In the genomic region with DNA sequence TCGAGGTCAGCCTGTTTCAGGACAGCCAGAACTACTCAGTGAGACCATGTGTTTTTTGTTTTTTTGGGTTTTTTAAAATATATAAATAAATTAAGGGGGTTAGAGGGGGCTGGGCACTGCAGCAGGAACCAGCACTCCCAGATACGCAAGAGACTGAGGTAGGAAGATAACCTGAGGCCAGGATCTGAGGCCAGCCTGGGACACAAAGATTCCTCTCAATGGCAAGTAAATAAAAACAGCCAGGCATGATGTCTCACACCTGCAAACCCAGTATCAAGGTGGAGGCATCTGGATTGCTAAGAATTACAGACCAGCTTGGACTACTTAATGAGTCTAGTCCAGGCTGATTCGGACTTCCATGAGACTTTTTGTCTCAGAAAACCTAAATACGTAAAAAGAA, we compare ENCODE assay signal across 8 mouse cellular contexts. TPM values are rescaled to one million over a fixed set of nuclear protein-coding genes. Genes with fewer than 3 reads are reported as not detected.
DNase-seq lines count a peak whose midpoint lies in the region; ATAC-seq lines count a peak whose summit lies in the region.
"Had no signal": no experiment of that assay in that cellular context is flagged by ENCODE, and none has a peak within 500 bp of the region (broad histone marks: within the 10 kb centered on the region; RNA-seq: fewer than 3 reads in every experiment).

No protein-coding gene starts in this region.

- H3K4me3 ChIP-seq in megakaryocyte, embryonic 14.5 days (replicated peaks): peak overlapping the region; percentile 99
- H3K4me3 ChIP-seq in forebrain, embryonic 11.5 days (ENCODE audit: low read depth, low read length): peak overlapping the region; percentile 94
- peak overlapping the region; percentile 95 for H3K4me3 ChIP-seq in limb, embryonic 15.5 days
- peak overlapping the region; percentile 94 for H3K4me3 ChIP-seq in stomach, embryonic 16.5 days (replicated peaks; ENCODE audit: low read length)

- no peaks in the 10 kb centered on the region for H3K27me3 ChIP-seq in megakaryocyte, embryonic 14.5 days (replicated peaks)
- H3K27me3 ChIP-seq in forebrain, embryonic 11.5 days (ENCODE audit: control insufficient read depth, insufficient read depth, low read length): no peaks in the 10 kb centered on the region
- H3K27me3 ChIP-seq in limb, embryonic 15.5 days: no peaks in the 10 kb centered on the region
- H3K27me3 ChIP-seq in stomach, embryonic 16.5 days (ENCODE audit: control insufficient read depth, insufficient read depth, low read length): no peaks in the 10 kb centered on the region

- no peak for DNase-seq in forebrain, embryonic 11.5 days (ENCODE audit: low spot score)
- DNase-seq in adrenal gland, postnatal 10 days: no peak
- no peak for DNase-seq in left cerebral cortex, adult 9 months (ENCODE audit: low spot score in 2 of 2)
- DNase-seq: cerebellum, adult 11 months had no signal

- peak overlapping the region; percentile 74 for H3K4me2 ChIP-seq in forebrain, embryonic 11.5 days (ENCODE audit: low read depth, low read length, severe bottlenecking)
- H3K4me2 ChIP-seq in limb, embryonic 15.5 days: peak overlapping the region; percentile 60
- peak overlapping the region; percentile 66 for H3K4me2 ChIP-seq in stomach, embryonic 16.5 days (ENCODE audit: low read depth, low read length)

- peaks cover 54% of the 10 kb centered on the region for H3K4me1 ChIP-seq in megakaryocyte, embryonic 14.5 days
- H3K4me1 ChIP-seq in forebrain, embryonic 11.5 days (replicated peaks; ENCODE audit: control insufficient read depth, insufficient read depth, low read length): peaks cover 4% of the 10 kb centered on the region; the same call in 1 of the 2 replicates
- H3K4me1 ChIP-seq in limb, embryonic 15.5 days: peaks cover 14% of the 10 kb centered on the region
- peaks cover 9% of the 10 kb centered on the region for H3K4me1 ChIP-seq in stomach, embryonic 16.5 days (ENCODE audit: control insufficient read depth, insufficient read depth, low read length)

- peak overlapping the region; percentile 89 for H3K9ac ChIP-seq in forebrain, embryonic 11.5 days (ENCODE audit: low read length)
- peak overlapping the region; percentile 85 for H3K9ac ChIP-seq in limb, embryonic 15.5 days
- peak overlapping the region; percentile 93 for H3K9ac ChIP-seq in stomach, embryonic 16.5 days (ENCODE audit: low read length)

- H3K36me3 ChIP-seq in megakaryocyte, embryonic 14.5 days (replicated peaks; ENCODE audit: low read length): peaks cover 41% of the 10 kb centered on the region
- peaks cover 2% of the 10 kb centered on the region; the same call in 1 of the 2 replicates for H3K36me3 ChIP-seq in forebrain, embryonic 11.5 days (ENCODE audit: control insufficient read depth, insufficient read depth, low read length)
- H3K36me3 ChIP-seq in limb, embryonic 15.5 days: peaks cover 18% of the 10 kb centered on the region
- peaks cover 7% of the 10 kb centered on the region; the same call in 1 of the 2 replicates for H3K36me3 ChIP-seq in stomach, embryonic 16.5 days (ENCODE audit: control insufficient read depth, insufficient read depth, low read length)

- no peak overlapping the region for H3K27ac ChIP-seq in forebrain, embryonic 11.5 days (ENCODE audit: low read depth, low read length)
- no peak overlapping the region for H3K27ac ChIP-seq in limb, embryonic 15.5 days
- H3K27ac ChIP-seq in stomach, embryonic 16.5 days (ENCODE audit: low read length): no peak overlapping the region

- ATAC-seq in megakaryocyte, adult 5-6 weeks (ENCODE audit: poor library complexity, severe bottlenecking): no peak
- no peak for ATAC-seq in forebrain, embryonic 11.5 days (replicated peaks; ENCODE audit: low FRiP score)
- no peak for ATAC-seq in limb, embryonic 15.5 days (ENCODE audit: insufficient number of reproducible peaks, low FRiP score, low TSS enrichment, low read depth)
- ATAC-seq in stomach, embryonic 16.5 days (ENCODE audit: insufficient read depth, low FRiP score): no peak

- no peaks in the 10 kb centered on the region for H3K9me3 ChIP-seq in megakaryocyte, embryonic 14.5 days
- H3K9me3 ChIP-seq in forebrain, embryonic 11.5 days (ENCODE audit: control insufficient read depth, low read length): no peaks in the 10 kb centered on the region
- H3K9me3 ChIP-seq in limb, embryonic 15.5 days: no peaks in the 10 kb centered on the region
- H3K9me3 ChIP-seq in stomach, embryonic 16.5 days (replicated peaks; ENCODE audit: control insufficient read depth, low read length): no peaks in the 10 kb centered on the region

- WGBS in forebrain, embryonic 11.5 days: 68% methylated on average over 4 of the region's 4 CpGs
- 45% methylated on average over 4 of the region's 4 CpGs for WGBS in limb, embryonic 15.5 days
- WGBS in stomach, embryonic 16.5 days: 48% methylated on average over 4 of the region's 4 CpGs

RNA-seq across cellular contexts. Expression of gene Ep400, which starts 1.2 kb away (rescaled TPM):
- 18.5 and 24.0 TPM in 2 replicates for polyA plus RNA-seq in megakaryocyte, embryonic 14.5 days (2012; ENCODE audit: insufficient read depth, low replicate concordance)
- 80.0 and 87.2 TPM in 2 replicates for total RNA-seq in megakaryocyte, adult 5-6 weeks (2015)
- 30.1 and 47.3 TPM in 2 replicates for total RNA-seq in megakaryocyte, adult 5-6 weeks (2017)
- polyA plus RNA-seq in forebrain, embryonic 11.5 days (2014; fragmentation: Nextera tagmentation; extraction: Ambion mirVana): 59.0 and 76.8 TPM in 2 replicates
- polyA plus RNA-seq in limb, embryonic 15.5 days (2015; fragmentation: Nextera tagmentation; extraction: Ambion mirVana): 39.1 and 44.4 TPM in 2 replicates
- 30.8 and 42.4 TPM in 2 replicates for polyA plus RNA-seq in stomach, embryonic 16.5 days (2015; fragmentation: Nextera tagmentation; extraction: Ambion mirVana)
- total RNA-seq in adrenal gland, postnatal 10 days (2021): 10 to 100 TPM; 64.7 to 76.0 TPM

RNA-seq across cellular contexts. Expression of gene Pus1, which starts 11.2 kb away (rescaled TPM):
- polyA plus RNA-seq in megakaryocyte, embryonic 14.5 days (2012; ENCODE audit: insufficient read depth, low replicate concordance): 7.8 and 56.8 TPM in 2 replicates
- 7.0 and 8.2 TPM in 2 replicates for total RNA-seq in megakaryocyte, adult 5-6 weeks (2015)
- total RNA-seq in megakaryocyte, adult 5-6 weeks (2017): 20.4 and 21.6 TPM in 2 replicates
- polyA plus RNA-seq in forebrain, embryonic 11.5 days (2014; fragmentation: Nextera tagmentation; extraction: Ambion mirVana): 23.2 and 23.5 TPM in 2 replicates
- 33.1 and 36.3 TPM in 2 replicates for polyA plus RNA-seq in limb, embryonic 15.5 days (2015; fragmentation: Nextera tagmentation; extraction: Ambion mirVana)
- 37.8 and 38.3 TPM in 2 replicates for polyA plus RNA-seq in stomach, embryonic 16.5 days (2015; fragmentation: Nextera tagmentation; extraction: Ambion mirVana)
- 10 to 100 TPM; 34.6 to 36.9 TPM for total RNA-seq in adrenal gland, postnatal 10 days (2021)

RNA-seq across cellular contexts. Expression of gene Ulk1, which starts 40.6 kb away (rescaled TPM):
- 46.2 and 157 TPM in 2 replicates for polyA plus RNA-seq in megakaryocyte, embryonic 14.5 days (2012; ENCODE audit: insufficient read depth, low replicate concordance)
- 19.3 and 24.1 TPM in 2 replicates for total RNA-seq in megakaryocyte, adult 5-6 weeks (2015)
- 7.6 and 10.0 TPM in 2 replicates for total RNA-seq in megakaryocyte, adult 5-6 weeks (2017)
- 39.4 and 42.8 TPM in 2 replicates for polyA plus RNA-seq in forebrain, embryonic 11.5 days (2014; fragmentation: Nextera tagmentation; extraction: Ambion mirVana)
- 15.2 and 17.6 TPM in 2 replicates for polyA plus RNA-seq in limb, embryonic 15.5 days (2015; fragmentation: Nextera tagmentation; extraction: Ambion mirVana)
- 12.0 and 12.8 TPM in 2 replicates for polyA plus RNA-seq in stomach, embryonic 16.5 days (2015; fragmentation: Nextera tagmentation; extraction: Ambion mirVana)
- 10 to 100 TPM; 49.8 to 50.4 TPM for total RNA-seq in adrenal gland, postnatal 10 days (2021)
